Mouse (Mus musculus): ENCODE measurements at regions not wholly inside any gene's neighbourhood (a gene's known extent, or its start where the extent isn't known, plus 50 kb on each side); places are given as distances from the start of the nearest gene placed in this dataset.

GRCm38 (mm10) chr7:129862966-129863365 is 271.3 kb downstream of the Wdr11 start:
- no peak overlapping the region for H3K9ac ChIP-seq (ENCODE audit: low read depth, low read length)
- H3K27ac ChIP-seq (ENCODE audit: low read length): no peak overlapping the region
- H3K27me3 ChIP-seq (ENCODE audit: control insufficient read depth, insufficient read depth, low read depth, low read length): no peaks in the 10 kb centered on the region
- H3K4me3 ChIP-seq (ENCODE audit: low read depth, low read length): no peak overlapping the region
- ATAC-seq: no peak
- H3K36me3 ChIP-seq (ENCODE audit: control insufficient read depth, insufficient read depth, low read length): no peaks in the 10 kb centered on the region
- WGBS: 48% methylated on average over 1 of the region's 1 CpGs
- H3K9me3 ChIP-seq (replicated peaks; ENCODE audit: control insufficient read depth, low read length, poor library complexity, severe bottlenecking): no peaks in the 10 kb centered on the region
- H3K4me1 ChIP-seq (ENCODE audit: control insufficient read depth, insufficient read depth, low read length): no peaks in the 10 kb centered on the region
- H3K4me2 ChIP-seq (ENCODE audit: low read length): no peak overlapping the region

DNA sequence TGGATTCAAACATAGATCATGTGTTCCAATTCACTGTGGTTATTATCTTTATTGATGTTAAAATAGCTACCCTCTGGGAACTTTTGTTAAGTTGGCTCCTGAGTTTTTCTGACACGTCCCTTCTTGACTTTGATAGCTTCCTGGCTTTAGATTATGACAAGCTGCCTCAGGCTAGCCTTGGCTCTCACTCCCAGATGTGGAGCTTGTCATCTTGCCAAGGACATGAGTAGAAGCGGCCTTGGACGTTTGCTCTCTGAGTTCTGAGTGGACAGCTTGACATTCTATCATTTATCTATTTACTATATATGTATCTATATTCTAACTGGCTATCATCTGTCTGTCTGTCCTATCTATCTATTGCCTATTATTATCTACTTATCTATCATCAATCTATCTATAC is 273.9 kb downstream of the Wdr11 start:
- Histone ChIP-seq H3K4me2 (ENCODE audit: low read length) (no peak overlapping the region), H3K4me1 (ENCODE audit: control insufficient read depth, insufficient read depth, low read length) (no peaks in the 10 kb centered on the region), H3K9me3 (replicated peaks; ENCODE audit: control insufficient read depth, low read length, poor library complexity, severe bottlenecking) (no peaks in the 10 kb centered on the region), H3K9ac (ENCODE audit: low read depth, low read length) (no peak overlapping the region), H3K27me3 (ENCODE audit: control insufficient read depth, insufficient read depth, low read depth, low read length) (no peaks in the 10 kb centered on the region), H3K27ac (ENCODE audit: low read length) (no peak overlapping the region), H3K36me3 (ENCODE audit: control insufficient read depth, insufficient read depth, low read length) (no peaks in the 10 kb centered on the region), H3K4me3 (ENCODE audit: low read depth, low read length) (no peak overlapping the region)
- WGBS: 81% methylated on average over 3 of the region's 3 CpGs
- ATAC-seq: no peak

- H3K4me3 ChIP-seq (ENCODE audit: low read depth, low read length): no peak overlapping the region
Measured at GRCm38 (mm10) chr7:129872208-129872790, 280.6 kb downstream of the Wdr11 start.

DNA sequence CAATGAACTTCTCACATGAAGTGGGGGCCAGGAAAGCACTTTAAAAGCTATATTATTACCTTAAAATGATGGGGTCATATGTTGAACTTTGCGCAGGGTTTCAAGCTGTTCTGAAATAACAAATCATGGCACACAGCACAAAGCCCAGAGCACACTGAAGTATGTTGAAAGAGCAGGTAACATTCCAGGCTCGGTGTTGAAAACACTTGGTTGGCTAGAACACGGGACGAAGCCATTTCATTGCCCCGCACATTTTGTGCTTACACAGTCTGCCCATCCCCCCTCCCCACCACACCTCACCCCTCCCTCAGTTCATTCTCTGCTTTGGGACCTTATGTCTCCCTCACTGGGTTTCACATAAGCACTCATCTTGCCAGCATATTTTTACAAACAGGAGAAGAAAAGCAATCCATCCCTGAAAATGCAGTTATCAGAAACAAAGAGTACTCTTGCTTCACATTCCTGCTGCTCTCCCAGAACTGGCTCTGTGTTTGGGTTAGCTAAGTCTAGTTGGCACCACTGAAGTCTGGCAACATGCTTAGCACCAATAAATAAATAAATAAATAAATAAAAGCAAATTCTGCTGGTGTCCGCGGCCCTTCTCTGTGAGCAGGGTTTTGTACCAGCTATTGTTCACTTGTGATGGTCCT is 284.7 kb downstream of the Wdr11 start:
- Histone ChIP-seq H3K9ac (ENCODE audit: low read depth, low read length) (no peak overlapping the region), H3K9me3 (replicated peaks; ENCODE audit: control insufficient read depth, low read length, poor library complexity, severe bottlenecking) (no peaks in the 10 kb centered on the region), H3K4me3 (ENCODE audit: low read depth, low read length) (no peak overlapping the region), H3K4me1 (ENCODE audit: control insufficient read depth, insufficient read depth, low read length) (no peaks in the 10 kb centered on the region), H3K27ac (ENCODE audit: low read length) (no peak overlapping the region), H3K27me3 (ENCODE audit: control insufficient read depth, insufficient read depth, low read depth, low read length) (no peaks in the 10 kb centered on the region), H3K4me2 (ENCODE audit: low read length) (no peak overlapping the region), H3K36me3 (ENCODE audit: control insufficient read depth, insufficient read depth, low read length) (no peaks in the 10 kb centered on the region)
- WGBS: 88% methylated on average over 7 of the region's 7 CpGs
- no peak for ATAC-seq

More at GRCm38 (mm10) chr7:129872208-129872790, 280.6 kb downstream of the Wdr11 start:
- H3K27ac ChIP-seq (ENCODE audit: low read length): no peak overlapping the region
- no peaks in the 10 kb centered on the region for H3K4me1 ChIP-seq (ENCODE audit: control insufficient read depth, insufficient read depth, low read length)
- no peak overlapping the region for H3K4me2 ChIP-seq (ENCODE audit: low read length)
- H3K27me3 ChIP-seq (ENCODE audit: control insufficient read depth, insufficient read depth, low read depth, low read length): no peaks in the 10 kb centered on the region
- WGBS: 70% methylated on average over 11 of the region's 11 CpGs
- no peak for ATAC-seq
- H3K9me3 ChIP-seq (replicated peaks; ENCODE audit: control insufficient read depth, low read length, poor library complexity, severe bottlenecking): no peaks in the 10 kb centered on the region
- H3K36me3 ChIP-seq (ENCODE audit: control insufficient read depth, insufficient read depth, low read length): no peaks in the 10 kb centered on the region
- no peak overlapping the region for H3K9ac ChIP-seq (ENCODE audit: low read depth, low read length)

DNA sequence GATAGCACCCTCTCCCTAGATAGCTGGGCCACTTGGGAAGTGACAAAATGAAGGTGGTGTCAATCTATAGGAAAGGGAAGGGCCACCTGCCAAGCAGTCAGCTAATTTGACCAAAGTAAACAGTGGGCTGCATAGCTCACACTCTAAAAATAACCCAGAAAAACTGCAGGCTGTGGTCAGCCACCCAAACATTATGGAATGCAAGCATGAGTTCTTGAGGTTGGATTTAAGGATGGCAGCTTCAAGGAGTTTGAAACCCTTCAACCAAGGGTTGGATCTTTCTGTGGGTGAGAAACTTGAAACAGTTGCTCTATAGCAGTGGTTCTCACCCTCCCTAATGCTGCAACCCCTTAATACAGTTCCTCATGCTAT is 285.2 kb downstream of the Wdr11 start:
- H3K9ac ChIP-seq (ENCODE audit: low read depth, low read length): no peak overlapping the region
- no peak overlapping the region for H3K4me2 ChIP-seq (ENCODE audit: low read length)
- no peaks in the 10 kb centered on the region for H3K9me3 ChIP-seq (replicated peaks; ENCODE audit: control insufficient read depth, low read length, poor library complexity, severe bottlenecking)
- no peaks in the 10 kb centered on the region for H3K4me1 ChIP-seq (ENCODE audit: control insufficient read depth, insufficient read depth, low read length)
- ATAC-seq: no peak
- no peak overlapping the region for H3K27ac ChIP-seq (ENCODE audit: low read length)
- H3K4me3 ChIP-seq (ENCODE audit: low read depth, low read length): no peak overlapping the region
- no peaks in the 10 kb centered on the region for H3K27me3 ChIP-seq (ENCODE audit: control insufficient read depth, insufficient read depth, low read depth, low read length)
- H3K36me3 ChIP-seq (ENCODE audit: control insufficient read depth, insufficient read depth, low read length): no peaks in the 10 kb centered on the region

DNA sequence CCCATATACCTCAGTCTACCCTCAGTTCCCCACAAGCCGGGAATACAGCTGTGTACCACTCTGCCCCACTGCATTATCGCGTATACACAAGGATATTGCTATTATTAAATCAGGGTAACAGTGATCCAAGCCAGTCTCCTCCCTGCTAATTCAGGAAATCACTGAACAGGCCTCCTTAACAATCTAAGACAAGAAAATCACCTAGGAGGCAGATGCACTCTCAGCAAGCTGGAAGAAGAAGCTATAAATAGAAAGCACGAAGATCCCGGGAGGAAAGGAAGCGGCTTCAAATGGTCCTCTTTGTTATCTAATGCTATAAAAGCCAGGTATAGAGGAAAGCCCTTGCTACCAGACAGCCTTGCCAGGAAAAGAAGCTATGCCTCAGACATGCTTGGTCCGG is 304.6 kb downstream of the Wdr11 start:
- Histone ChIP-seq H3K27me3 (ENCODE audit: control insufficient read depth, insufficient read depth, low read depth, low read length) (no peaks in the 10 kb centered on the region), H3K4me1 (ENCODE audit: control insufficient read depth, insufficient read depth, low read length) (peaks cover 8% of the 10 kb centered on the region), H3K9ac (ENCODE audit: low read depth, low read length) (peak overlapping the region; percentile 14; the same call in 1 of the 2 replicates), H3K4me2 (ENCODE audit: low read length) (no peak overlapping the region), H3K36me3 (ENCODE audit: control insufficient read depth, insufficient read depth, low read length) (no peaks in the 10 kb centered on the region), H3K4me3 (ENCODE audit: low read depth, low read length) (no peak overlapping the region), H3K27ac (ENCODE audit: low read length) (peak overlapping the region; percentile 64), H3K9me3 (replicated peaks; ENCODE audit: control insufficient read depth, low read length, poor library complexity, severe bottlenecking) (no peaks in the 10 kb centered on the region)
- WGBS: 61% methylated on average over 7 of the region's 7 CpGs
- no peak for ATAC-seq

DNA sequence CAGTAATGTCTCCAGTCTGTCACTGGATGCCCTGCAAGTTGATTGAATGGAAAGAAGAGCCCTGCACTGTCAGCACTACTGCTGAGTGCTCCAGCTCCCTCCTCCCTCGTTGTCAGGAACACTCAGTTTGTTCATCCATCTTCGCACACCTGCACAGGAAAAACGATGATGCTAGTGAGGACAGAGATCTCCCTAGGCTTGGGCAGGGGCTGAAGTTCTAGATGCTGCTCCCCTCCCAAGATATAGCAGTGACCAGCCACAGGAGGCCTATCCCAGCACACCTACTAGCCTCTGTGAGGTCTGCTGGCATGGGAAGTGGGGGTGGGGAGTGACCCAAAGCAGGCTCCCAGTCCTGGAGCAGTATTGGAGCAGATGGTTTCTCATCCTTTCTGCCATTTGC is 305.8 kb downstream of the Wdr11 start:
- no peak overlapping the region for H3K4me3 ChIP-seq (ENCODE audit: low read depth, low read length)
- no peaks in the 10 kb centered on the region for H3K27me3 ChIP-seq (ENCODE audit: control insufficient read depth, insufficient read depth, low read depth, low read length)
- 76% methylated on average over 3 of the region's 3 CpGs for WGBS
- H3K4me1 ChIP-seq (ENCODE audit: control insufficient read depth, insufficient read depth, low read length): peaks cover 8% of the 10 kb centered on the region
- no peaks in the 10 kb centered on the region for H3K9me3 ChIP-seq (replicated peaks; ENCODE audit: control insufficient read depth, low read length, poor library complexity, severe bottlenecking)
- no peak overlapping the region for H3K4me2 ChIP-seq (ENCODE audit: low read length)
- H3K9ac ChIP-seq (ENCODE audit: low read depth, low read length): no peak overlapping the region
- ATAC-seq: no peak
- no peaks in the 10 kb centered on the region for H3K36me3 ChIP-seq (ENCODE audit: control insufficient read depth, insufficient read depth, low read length)
- H3K27ac ChIP-seq (ENCODE audit: low read length): no peak overlapping the region

DNA sequence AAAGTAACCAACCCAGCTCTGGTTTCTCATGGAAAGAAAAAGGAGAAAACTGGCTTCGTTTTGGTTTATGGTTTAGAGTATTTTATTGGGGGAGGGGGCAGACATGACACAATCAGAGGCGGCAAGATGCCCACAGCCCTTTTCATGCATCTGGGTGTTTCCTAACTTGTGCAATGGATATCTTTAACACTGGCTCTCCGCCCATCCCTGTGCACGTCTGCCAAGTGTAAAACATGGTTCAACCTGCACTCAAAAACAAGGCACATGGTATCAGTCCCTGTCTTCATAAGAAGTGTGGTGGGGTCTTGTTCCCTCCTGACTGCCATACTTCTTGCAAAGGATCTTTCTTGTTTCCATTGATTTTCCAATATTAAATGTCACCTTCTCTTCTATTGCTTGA is 310.6 kb downstream of the Wdr11 start:
- Histone ChIP-seq H3K4me3 (ENCODE audit: low read depth, low read length) (no peak overlapping the region), H3K4me2 (ENCODE audit: low read length) (no peak overlapping the region), H3K27me3 (ENCODE audit: control insufficient read depth, insufficient read depth, low read depth, low read length) (no peaks in the 10 kb centered on the region), H3K27ac (ENCODE audit: low read length) (no peak overlapping the region), H3K36me3 (ENCODE audit: control insufficient read depth, insufficient read depth, low read length) (no peaks in the 10 kb centered on the region), H3K4me1 (ENCODE audit: control insufficient read depth, insufficient read depth, low read length) (no peaks in the 10 kb centered on the region), H3K9me3 (replicated peaks; ENCODE audit: control insufficient read depth, low read length, poor library complexity, severe bottlenecking) (no peaks in the 10 kb centered on the region), H3K9ac (ENCODE audit: low read depth, low read length) (no peak overlapping the region)
- no peak for ATAC-seq
- WGBS: 85% methylated on average over 4 of the region's 4 CpGs

- Histone ChIP-seq H3K4me2 (ENCODE audit: low read length) (no peak overlapping the region), H3K4me3 (ENCODE audit: low read depth, low read length) (no peak overlapping the region), H3K9ac (ENCODE audit: low read depth, low read length) (no peak overlapping the region), H3K9me3 (replicated peaks; ENCODE audit: control insufficient read depth, low read length, poor library complexity, severe bottlenecking) (no peaks in the 10 kb centered on the region), H3K27ac (ENCODE audit: low read length) (no peak overlapping the region), H3K36me3 (ENCODE audit: control insufficient read depth, insufficient read depth, low read length) (no peaks in the 10 kb centered on the region), H3K27me3 (ENCODE audit: control insufficient read depth, insufficient read depth, low read depth, low read length) (no peaks in the 10 kb centered on the region), H3K4me1 (ENCODE audit: control insufficient read depth, insufficient read depth, low read length) (no peaks in the 10 kb centered on the region)
- 55% methylated on average over 5 of the region's 5 CpGs for WGBS
- ATAC-seq: no peak
Measured at GRCm38 (mm10) chr7:129903126-129903525, 311.5 kb downstream of the Wdr11 start.

Measured in midbrain, embryonic 16.5 days (tissue).